Mouse (Mus musculus) limb, embryonic 11.5 days (tissue): ENCODE data around the gene Adh5. TPM values are rescaled to one million over a fixed set of nuclear protein-coding genes. Genes with fewer than 3 reads are reported as not detected.
A peak's percentile ranks its signal among the peaks of the same experiment; 100 is the strongest.

Experiments used
- ATAC-seq: fragments of 200-750 bp; cut with Nextera tagmentation; 2 replicates; pipeline ENCODE4 v1.8.0; 2017; ENCODE audit warnings: low read depth; ENCODE audit not compliant: insufficient number of reproducible peaks, low FRiP score, low TSS enrichment
- DNase-seq: peaks from one replicate; pipeline ENCODE4 v3.0.0-alpha.2; 2015; ENCODE audit warnings: low spot score
- H3K27ac ChIP-seq: fragments of 300-500 bp; sonication (generic); replicated peaks from 2 replicates; pipeline ENCODE4 v1.5.1; 2014; ENCODE audit warnings: low read depth, mild to moderate bottlenecking, low read length
- H3K27me3 ChIP-seq: fragments of 300-500 bp; sonication (generic); 2 replicates; pipeline ENCODE4 v1.6.1; 2014; ENCODE audit warnings: mild to moderate bottlenecking, low read length, mixed read lengths; ENCODE audit not compliant: control insufficient read depth, insufficient read depth
- H3K36me3 ChIP-seq: fragments of 300-500 bp; sonication (generic); 2 replicates; pipeline ENCODE4 v1.6.1; 2014; ENCODE audit warnings: mild to moderate bottlenecking, low read length, moderate library complexity, mixed read lengths; ENCODE audit not compliant: control insufficient read depth, insufficient read depth
- H3K4me1 ChIP-seq: fragments of 300-500 bp; sonication (generic); 2 replicates; pipeline ENCODE4 v1.6.1; 2014; ENCODE audit warnings: low read length, mixed read lengths; ENCODE audit not compliant: control insufficient read depth, insufficient read depth
- H3K4me2 ChIP-seq: fragments of 300-500 bp; sonication (generic); 2 replicates; pipeline ENCODE4 v1.6.1; 2014; ENCODE audit warnings: low read depth, mild to moderate bottlenecking, moderate library complexity; ENCODE audit not compliant: severe bottlenecking
- H3K4me3 ChIP-seq: fragments of 300-500 bp; sonication (generic); 2 replicates; pipeline ENCODE4 v1.5.1; 2014; ENCODE audit warnings: low read depth, low read length
- H3K9ac ChIP-seq: fragments of 300-500 bp; sonication (generic); 2 replicates; pipeline ENCODE4 v1.6.1; 2014; ENCODE audit warnings: mild to moderate bottlenecking, low read length
- H3K9me3 ChIP-seq: fragments of 300-500 bp; sonication (generic); 2 replicates; pipeline ENCODE4 v1.6.1; 2016; ENCODE audit warnings: low read length; ENCODE audit not compliant: control insufficient read depth
- WGBS: fragments of 180-500 bp; shearing (Covaris S2); extraction: QIAGEN DNeasy Blood & Tissue Kit; methylation state at CpG from one replicate; pipeline ENCODE4 v1.1.7; 2014; 5-methylcytosine and 5-hydroxymethylcytosine counted together
- polyA plus RNA-seq: library from polyadenylated mRNA; unstranded; fragments of >200 nt; fragmentation: Nextera tagmentation; extraction: Ambion mirVana; gene quantifications from 2 replicates; pipeline ENCODE4 v1.2.1, GENCODE M21; 2014

Adh5 gene
- 243 and 245 TPM in 2 replicates for polyA plus RNA-seq

GRCm38 (mm10) chr3:138442612-138443464 is at the start of gene Adh5:
Gene Adh5 (plus strand): TSS chr3:138443093.
- under 1% methylated on average over 84 of the region's 86 CpGs for WGBS
- H3K9ac ChIP-seq: peak within 1 kb of the TSS; percentile 76
- H3K27me3 ChIP-seq: no peaks in the 10 kb centered on the region
- peak; percentile 97 for DNase-seq
- ATAC-seq: peak; percentile 100
- no peaks in the 10 kb centered on the region for H3K9me3 ChIP-seq
- no peaks in the 10 kb centered on the region for H3K4me1 ChIP-seq
- peak within 1 kb of the TSS; percentile 38 for H3K27ac ChIP-seq
- peak within 1 kb of the TSS; percentile 62 for H3K4me2 ChIP-seq
- peak within 1 kb of the TSS; percentile 55 for H3K4me3 ChIP-seq
- H3K36me3 ChIP-seq: no peaks in the 10 kb centered on the region; the same call in 1 of the 2 replicates

- 85% methylated on average over 3 of the region's 3 CpGs for WGBS
- Histone ChIP-seq H3K9ac (no peak overlapping the region), H3K27me3 (no peaks in the 10 kb centered on the region), H3K27ac (no peak overlapping the region), H3K4me3 (no peak overlapping the region), H3K9me3 (no peaks in the 10 kb centered on the region), H3K4me2 (no peak overlapping the region), H3K36me3 (no peaks in the 10 kb centered on the region), H3K4me1 (no peaks in the 10 kb centered on the region)
- ATAC-seq: no peak
- DNase-seq: no peak
Observed at GRCm38 (mm10) chr3:138404872-138405271, 38.0 kb upstream of the Adh5 start.

GRCm38 (mm10) chr3:138405341-138405740 is 37.6 kb upstream of the Adh5 start:
- DNase-seq: peak; percentile 61
- Histone ChIP-seq H3K9ac (no peak overlapping the region), H3K4me2 (no peak overlapping the region), H3K9me3 (no peaks in the 10 kb centered on the region), H3K36me3 (no peaks in the 10 kb centered on the region), H3K27ac (no peak overlapping the region), H3K4me3 (no peak overlapping the region), H3K4me1 (no peaks in the 10 kb centered on the region), H3K27me3 (no peaks in the 10 kb centered on the region)
- ATAC-seq: no peak
- WGBS: 56% methylated on average over 3 of the region's 3 CpGs

GRCm38 (mm10) chr3:138405840-138406239 is 37.1 kb upstream of the Adh5 start:
- H3K36me3 ChIP-seq: no peaks in the 10 kb centered on the region
- H3K9me3 ChIP-seq: no peaks in the 10 kb centered on the region
- no peak overlapping the region for H3K4me3 ChIP-seq
- ATAC-seq: no peak
- H3K9ac ChIP-seq: no peak overlapping the region
- no peak overlapping the region for H3K4me2 ChIP-seq
- no peaks in the 10 kb centered on the region for H3K27me3 ChIP-seq
- DNase-seq: no peak
- 83% methylated on average over 7 of the region's 7 CpGs for WGBS
- no peaks in the 10 kb centered on the region for H3K4me1 ChIP-seq
- H3K27ac ChIP-seq: no peak overlapping the region

- no peaks in the 10 kb centered on the region for H3K4me1 ChIP-seq
- no peak for ATAC-seq
Observed at GRCm38 (mm10) chr3:138407920-138408319, 35.0 kb upstream of the Adh5 start.

GRCm38 (mm10) chr3:138409585-138409984 is 33.3 kb upstream of the Adh5 start:
- no peaks in the 10 kb centered on the region for H3K27me3 ChIP-seq
- no peaks in the 10 kb centered on the region for H3K4me1 ChIP-seq
- H3K4me2 ChIP-seq: no peak overlapping the region
- H3K27ac ChIP-seq: no peak overlapping the region
- H3K36me3 ChIP-seq: no peaks in the 10 kb centered on the region
- DNase-seq: no peak
- no peak overlapping the region for H3K4me3 ChIP-seq
- H3K9ac ChIP-seq: no peak overlapping the region
- H3K9me3 ChIP-seq: no peaks in the 10 kb centered on the region
- WGBS: 90% methylated on average over 1 of the region's 1 CpGs
- ATAC-seq: no peak

More at GRCm38 (mm10) chr3:138407920-138408319, 35.0 kb upstream of the Adh5 start:
- Histone ChIP-seq H3K4me2 (no peak overlapping the region), H3K9ac (no peak overlapping the region), H3K4me3 (no peak overlapping the region), H3K27me3 (no peaks in the 10 kb centered on the region), H3K27ac (no peak overlapping the region), H3K36me3 (no peaks in the 10 kb centered on the region), H3K9me3 (no peaks in the 10 kb centered on the region)
- WGBS: 82% methylated on average over 1 of the region's 1 CpGs
- DNase-seq: no peak

- Histone ChIP-seq H3K9me3 (no peaks in the 10 kb centered on the region), H3K9ac (no peak overlapping the region), H3K4me1 (no peaks in the 10 kb centered on the region), H3K4me3 (no peak overlapping the region), H3K27me3 (no peaks in the 10 kb centered on the region), H3K4me2 (no peak overlapping the region), H3K27ac (no peak overlapping the region), H3K36me3 (no peaks in the 10 kb centered on the region)
- no peak for ATAC-seq
- no peak for DNase-seq
- WGBS: 81% methylated on average over 3 of the region's 3 CpGs
Observed at GRCm38 (mm10) chr3:138410211-138410610, 32.7 kb upstream of the Adh5 start.

GRCm38 (mm10) chr3:138415121-138415690 is 27.7 kb upstream of the Adh5 start, which contains the start of gene Adh4:
Gene Adh4 (plus strand): TSS chr3:138415466.
- Histone ChIP-seq H3K36me3 (no peaks in the 10 kb centered on the region), H3K4me3 (no peak within 1 kb of the TSS), H3K27ac (no peak within 1 kb of the TSS), H3K4me1 (no peaks in the 10 kb centered on the region), H3K4me2 (no peak within 1 kb of the TSS), H3K9ac (no peak within 1 kb of the TSS), H3K27me3 (no peaks in the 10 kb centered on the region), H3K9me3 (no peaks in the 10 kb centered on the region)
- ATAC-seq (no peak), DNase-seq (no peak)
- WGBS: 80% methylated on average over 6 of the region's 6 CpGs
